Mouse (Mus musculus): ENCODE measurements around the gene Zfp1. TPM values are rescaled to one million over a fixed set of nuclear protein-coding genes. Genes with fewer than 3 reads are reported as not detected.

The Zfp1 gene
- total RNA-seq, 2 experiments from 2014 or later = 8.6 to 9.4 TPM

DNA sequence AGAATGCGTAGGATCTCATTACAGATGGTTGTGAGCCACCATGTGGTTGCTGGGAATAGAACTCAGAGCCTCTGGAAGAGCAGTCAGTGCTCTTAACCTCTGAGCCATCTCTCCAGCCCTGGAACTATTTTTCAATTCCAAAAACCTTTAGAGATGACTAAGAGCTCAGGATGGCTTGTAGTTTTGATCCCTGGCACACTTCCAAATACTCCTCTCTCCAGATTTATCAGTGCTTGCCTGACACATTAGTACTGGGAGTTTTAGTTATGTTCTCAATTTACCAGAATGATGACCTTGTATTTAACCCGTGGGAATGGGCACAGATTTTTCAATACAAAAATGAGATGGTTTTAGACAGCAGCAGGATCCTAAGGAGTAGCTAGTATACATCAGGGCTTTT is 23.6 kb downstream of the Zfp1 start:
- DNase-seq (ENCODE audit: low spot score) = no peak

DNA sequence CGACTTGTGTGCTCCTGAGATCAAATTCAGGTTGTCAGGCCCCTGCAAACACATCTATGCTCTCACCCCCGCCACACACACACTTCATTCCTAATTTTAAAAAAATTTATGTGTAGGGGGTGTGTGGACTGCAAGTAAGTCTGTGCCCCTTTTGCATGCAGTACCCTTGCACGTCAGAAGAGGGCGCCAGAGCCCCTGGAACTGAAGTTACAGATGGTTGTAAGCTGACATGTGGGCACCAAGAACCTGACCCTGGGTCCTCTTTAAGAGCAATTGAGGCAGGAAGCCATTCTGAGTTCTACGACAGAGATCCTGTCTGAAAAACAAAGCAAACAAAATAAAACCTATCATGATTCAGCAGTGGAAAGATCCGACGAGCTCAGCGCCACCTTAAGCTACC is 33.0 kb downstream of the Zfp1 start:
- DNase-seq (ENCODE audit: low spot score) = no peak

DNA sequence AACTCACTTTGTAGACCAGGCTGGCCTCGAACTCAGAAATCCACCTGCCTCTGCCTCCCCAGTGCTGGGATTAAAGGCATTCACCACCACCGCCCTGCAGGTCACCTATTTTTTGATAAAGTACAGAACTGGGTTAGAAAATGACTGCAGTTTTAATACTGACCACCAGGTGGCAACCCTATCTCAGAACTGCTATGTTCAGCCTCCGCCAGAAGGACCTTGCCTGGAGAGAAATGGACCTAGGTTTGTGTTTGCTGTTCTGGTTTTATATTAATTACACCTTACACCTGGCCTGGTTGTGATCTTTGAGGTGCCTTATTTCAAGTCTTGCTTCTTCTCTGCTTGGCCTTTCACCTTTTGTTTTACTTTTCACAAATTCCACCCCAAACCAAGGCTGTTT is 34.9 kb downstream of the Zfp1 start:
- DNase-seq (ENCODE audit: low spot score) = peak; percentile 77

DNA sequence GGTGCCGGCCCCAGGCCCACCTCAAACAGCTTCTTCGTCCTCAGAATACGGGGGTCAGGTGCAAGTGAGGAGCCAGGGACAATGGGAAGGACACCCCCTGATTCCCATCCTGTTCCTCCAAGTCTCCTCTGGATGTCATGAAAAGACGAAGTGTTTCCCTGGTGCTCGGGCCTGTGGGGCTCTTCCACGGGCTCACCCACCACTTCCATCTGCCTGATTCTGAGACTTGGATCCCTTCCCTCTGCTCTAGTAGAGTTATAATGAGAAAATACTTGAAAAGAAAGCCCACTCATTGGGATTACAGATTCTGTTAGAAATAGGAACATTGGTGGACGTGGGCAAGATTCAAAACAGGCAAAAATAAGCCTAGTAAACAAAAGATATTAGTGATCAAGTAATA is 35.6 kb downstream of the Zfp1 start:
- DNase-seq (ENCODE audit: low spot score) = no peak

DNA sequence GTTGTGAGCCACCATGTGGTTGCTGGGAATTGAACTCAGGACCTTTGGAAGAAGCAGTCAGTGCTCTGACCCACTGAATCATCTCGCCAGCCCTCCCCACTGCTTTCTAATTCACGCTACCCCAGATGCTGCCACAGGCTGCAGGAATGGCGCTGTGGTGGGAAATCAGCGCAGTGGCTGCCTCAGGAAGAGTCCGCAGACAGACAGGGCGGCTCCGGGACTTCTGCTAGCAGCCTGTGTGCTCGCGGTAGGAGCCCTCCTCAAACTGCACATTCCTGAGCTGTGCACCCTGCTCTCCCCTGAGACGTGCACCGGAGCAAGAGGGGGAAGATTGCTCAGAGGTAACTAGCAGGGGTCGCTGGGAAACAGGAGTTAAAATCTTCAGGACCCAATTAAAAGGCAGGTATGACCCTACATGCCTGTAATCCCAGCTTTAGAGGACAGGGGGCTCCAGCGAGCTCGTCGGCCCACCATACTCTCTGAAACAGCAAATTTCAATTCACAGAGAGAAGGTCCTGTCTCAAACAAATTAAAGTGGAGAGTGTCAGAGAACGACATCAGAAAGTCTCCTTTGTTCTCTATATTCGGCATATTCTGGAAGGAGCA is 37.3 kb downstream of the Zfp1 start:
- DNase-seq (ENCODE audit: low spot score) = no peak

DNA sequence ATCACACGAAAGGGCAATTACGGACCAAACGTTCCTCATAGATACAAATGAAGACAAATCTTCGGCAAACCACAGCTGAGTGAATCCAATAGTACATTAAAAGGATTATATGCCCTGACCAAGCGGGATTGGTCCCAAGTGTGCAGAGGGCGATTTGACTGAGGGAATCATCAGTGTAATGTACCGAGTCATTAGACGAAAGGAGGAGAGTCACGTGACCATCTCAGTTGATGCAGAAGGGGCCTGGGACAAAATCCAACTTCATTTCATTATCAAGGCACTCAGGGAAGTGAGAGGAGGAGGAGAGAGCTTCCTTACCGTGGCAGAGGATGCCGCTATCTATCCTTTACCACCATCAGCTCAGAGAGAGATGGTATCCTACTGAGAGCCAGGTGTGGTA is 38.0 kb downstream of the Zfp1 start:
- DNase-seq (ENCODE audit: low spot score) = no peak

DNA sequence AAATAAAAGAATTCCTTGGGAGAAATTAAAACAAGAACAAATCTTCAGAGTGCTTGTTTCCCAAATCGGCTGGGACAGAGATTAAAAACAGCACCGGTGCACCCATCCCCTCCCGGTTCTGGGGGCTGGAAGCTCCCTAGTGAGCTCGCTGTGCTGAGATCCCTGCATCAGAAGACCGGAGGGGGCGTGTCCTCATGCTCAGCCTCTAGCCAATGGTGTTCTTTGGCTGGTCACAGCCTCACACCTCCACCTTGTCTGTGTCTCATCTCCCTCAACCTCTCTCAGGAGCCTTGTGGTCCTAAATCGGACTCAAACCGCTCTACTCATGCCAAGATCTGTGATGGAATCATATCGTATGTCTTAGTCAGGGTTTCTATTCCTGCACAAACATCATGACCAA is 39.3 kb downstream of the Zfp1 start:
- no peak for DNase-seq (ENCODE audit: low spot score)

DNA sequence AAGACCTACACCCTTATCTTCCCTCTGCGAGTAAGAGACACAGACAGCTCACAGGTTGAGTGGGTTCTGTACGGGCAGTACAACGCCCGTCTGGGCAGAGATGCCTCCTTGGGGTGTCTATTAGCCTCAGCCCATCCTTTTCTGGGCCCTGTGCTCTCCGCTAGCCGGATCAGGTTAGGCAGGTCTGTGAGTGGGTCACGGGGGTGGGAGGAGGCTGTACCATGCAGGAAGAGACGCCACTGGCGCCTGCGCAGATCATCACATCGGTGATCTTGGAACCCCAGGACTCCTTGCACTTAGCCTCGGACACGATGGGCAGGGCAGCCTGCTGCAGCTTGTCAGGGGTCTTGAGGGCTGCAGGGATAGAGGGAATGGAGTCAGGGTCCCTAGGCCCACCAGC is 43.7 kb downstream of the Zfp1 start:
- DNase-seq (ENCODE audit: low spot score) = no peak

DNA sequence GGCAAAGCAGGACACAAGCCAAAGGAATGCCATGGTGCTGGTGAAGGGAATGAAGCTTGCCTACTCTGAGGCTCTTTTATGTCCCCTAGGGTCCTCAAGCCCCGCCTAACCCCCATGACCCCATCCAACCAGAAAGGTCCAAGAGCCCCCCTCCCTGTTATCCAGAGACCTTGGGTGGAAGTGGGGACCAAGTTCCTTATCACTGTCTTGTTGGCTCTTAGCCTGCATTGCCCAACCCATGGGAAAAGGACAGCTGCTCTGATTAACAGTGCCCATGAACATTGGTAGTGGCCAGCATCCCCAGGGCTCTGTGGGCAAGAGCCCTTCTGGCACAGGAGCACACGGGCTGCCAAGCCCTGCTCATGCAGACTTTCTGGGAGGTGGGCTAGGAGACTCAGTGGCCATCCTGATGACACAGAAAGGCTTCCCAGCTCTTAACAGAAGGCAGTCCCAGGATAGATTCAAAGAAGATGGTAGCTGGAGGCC is 47.8 kb downstream of the Zfp1 start, which contains the start of gene Ctrb1:
TSS of gene Ctrb1 (minus strand) at position 51 of the 486 bp plus-strand sequence.
- no peak for DNase-seq (ENCODE audit: low spot score)

DNA sequence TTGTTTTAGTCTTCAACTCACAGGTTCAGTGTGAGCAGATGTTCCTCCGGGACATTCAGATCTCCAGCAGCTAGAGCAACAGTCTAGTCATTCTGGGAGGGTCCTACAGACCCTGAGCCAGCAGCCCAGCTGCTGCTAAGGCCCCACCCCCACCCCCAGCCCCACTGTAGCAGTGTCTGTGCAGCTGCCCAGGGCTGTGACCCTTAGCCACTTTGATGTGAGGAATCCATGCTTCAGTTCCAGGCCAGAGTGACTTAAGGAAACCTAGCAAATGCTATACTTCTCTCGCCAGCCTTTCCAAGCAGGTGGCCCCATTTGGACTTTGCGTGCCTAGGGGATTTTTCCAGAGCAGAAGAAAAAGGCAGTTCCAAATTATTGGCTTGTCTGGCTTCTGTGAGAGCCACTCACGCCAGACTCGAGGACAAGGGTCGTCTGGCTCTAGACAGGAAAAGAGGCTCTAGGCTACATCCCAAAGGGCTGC is 50.1 kb downstream of the Zfp1 start:
- no peak for DNase-seq (ENCODE audit: low spot score)

DNA sequence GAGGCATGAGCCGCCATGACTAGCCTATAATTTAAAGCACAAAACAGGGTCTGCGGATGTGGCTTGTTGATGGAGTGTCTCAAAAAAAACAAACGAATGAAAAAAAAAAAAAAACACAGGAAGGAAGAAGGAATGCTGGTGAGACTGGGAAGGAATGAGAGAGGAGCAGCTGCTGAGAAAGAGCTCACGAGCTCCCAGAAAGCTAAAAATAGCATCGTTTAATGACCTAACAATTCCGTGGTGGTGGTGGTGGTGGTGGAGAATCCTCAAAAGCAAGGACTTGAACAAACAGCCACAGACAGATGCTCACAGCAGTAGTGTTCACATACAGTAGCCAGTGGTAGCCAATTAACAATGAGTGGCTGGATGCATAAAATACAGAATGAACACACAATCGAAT is 52.2 kb downstream of the Zfp1 start:
- DNase-seq (ENCODE audit: low spot score) = no peak

DNA sequence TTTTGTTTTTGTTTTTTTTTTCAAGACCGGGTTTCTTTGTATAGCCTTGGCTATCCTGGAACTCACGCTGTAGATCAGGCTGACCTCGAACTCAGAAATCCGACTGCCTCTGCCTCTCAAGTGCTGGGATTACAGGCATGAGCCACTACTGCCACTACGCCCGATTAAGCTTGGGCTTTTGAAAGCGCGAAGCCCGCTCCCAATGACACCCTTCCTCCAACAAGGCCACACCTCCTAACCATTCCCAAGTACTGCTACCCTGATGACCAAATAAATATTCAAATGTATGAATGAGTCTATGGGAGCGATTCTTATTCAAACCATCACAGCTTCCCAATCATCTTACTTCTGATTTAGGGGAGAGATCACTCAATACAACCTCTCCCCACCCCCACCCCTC is 54.5 kb downstream of the Zfp1 start:
- no peak for DNase-seq (ENCODE audit: low spot score)

DNA sequence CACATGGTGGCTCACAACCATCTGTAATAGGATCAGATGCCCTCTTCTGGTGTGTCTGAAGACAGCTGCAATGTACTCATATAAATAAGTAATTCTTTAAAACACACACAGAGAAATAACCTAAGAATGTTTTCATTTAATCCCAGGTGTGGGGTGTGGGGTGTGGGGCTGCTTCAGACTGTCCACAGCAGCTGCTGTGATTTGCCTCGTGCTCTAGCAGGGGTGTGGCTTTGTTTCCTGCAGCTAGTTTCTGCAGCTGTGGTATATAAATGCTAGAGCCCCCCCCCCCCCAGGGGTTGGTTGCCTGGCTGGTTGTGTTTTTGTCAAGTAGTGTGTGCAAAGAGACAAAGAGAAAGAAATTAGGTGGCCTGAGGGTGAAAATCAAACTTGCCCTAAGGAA is 55.8 kb downstream of the Zfp1 start:
- DNase-seq (ENCODE audit: low spot score) = no peak

DNA sequence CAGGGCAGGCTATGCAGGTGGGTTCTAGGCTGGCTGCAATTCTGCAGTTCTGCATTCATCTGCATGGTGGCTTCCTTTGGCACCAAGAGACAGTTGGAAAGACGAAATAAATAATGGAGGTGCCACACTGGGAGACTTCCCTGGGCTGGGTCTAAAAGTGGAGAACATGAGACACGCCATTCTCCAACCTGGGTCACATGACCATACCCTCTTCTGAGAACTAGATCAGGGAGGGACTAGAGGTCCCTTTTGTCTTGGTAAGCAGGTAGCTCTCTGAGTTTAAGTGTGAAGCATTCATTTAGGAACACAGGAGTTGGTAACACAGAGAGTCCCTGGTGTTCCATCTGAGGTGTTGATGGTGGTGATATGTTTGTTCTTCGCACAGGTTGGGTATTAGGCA is 57.0 kb downstream of the Zfp1 start:
- no peak for DNase-seq (ENCODE audit: low spot score)

DNA sequence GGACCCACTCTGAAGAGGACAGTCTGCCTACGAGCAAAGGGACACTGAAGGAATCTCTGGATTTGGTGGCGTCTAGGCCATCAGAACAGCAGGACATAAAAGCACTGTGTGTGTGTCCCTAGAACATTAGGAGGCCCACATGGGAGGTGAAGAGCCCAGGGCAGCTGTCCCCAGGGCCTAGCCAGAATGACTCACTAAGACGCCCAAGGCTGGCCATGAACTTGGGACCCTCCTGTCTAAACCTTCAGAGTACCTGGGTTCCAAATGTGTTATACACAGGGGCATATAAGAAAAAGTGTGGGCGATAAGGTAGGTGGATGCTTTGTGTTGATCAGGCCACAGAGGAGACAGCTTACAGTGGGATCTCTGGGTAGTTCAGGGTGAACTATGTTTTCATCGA is 57.5 kb downstream of the Zfp1 start:
- DNase-seq (ENCODE audit: low spot score) = no peak

DNA sequence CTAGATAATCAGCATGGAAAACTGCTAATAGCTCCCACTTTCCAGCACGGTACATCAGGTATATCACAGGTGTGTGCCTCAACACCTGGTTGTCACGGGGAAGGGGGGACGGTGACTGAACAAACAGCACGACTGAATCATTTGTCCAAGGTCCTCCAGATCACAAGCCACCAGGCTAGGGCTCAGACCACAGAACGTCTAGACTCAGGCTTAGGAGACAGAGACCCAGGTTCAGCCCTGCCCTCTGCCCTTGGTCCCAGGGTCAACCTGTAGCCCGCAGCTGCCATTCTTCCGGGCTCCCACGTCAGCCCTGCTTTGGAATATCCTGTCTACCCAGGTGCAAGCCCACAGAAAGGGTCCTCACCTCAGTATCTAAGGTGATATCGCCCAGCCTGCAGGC is 58.2 kb downstream of the Zfp1 start:
- no peak for DNase-seq (ENCODE audit: low spot score)

DNA sequence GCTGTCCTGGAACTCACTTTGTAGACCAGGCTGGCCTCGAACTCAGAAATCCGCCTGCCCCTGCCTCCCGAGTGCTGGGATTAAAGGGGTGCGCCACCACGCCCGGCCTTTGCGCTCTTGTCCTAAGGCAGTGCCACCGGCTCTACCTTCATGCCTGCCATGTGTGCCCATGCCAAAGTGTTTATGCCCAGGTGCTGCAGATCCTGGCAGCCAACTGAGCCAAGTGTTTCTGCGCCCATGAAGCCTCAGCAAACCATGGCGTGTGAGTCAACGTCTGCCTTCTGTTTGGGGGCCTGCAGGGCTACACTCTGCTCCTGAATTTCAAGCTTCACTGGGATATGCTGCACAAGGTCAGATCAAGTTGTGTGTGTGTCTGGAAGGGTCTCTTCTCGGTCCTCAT is 61.4 kb downstream of the Zfp1 start:
- no peak for DNase-seq (ENCODE audit: low spot score)

DNA sequence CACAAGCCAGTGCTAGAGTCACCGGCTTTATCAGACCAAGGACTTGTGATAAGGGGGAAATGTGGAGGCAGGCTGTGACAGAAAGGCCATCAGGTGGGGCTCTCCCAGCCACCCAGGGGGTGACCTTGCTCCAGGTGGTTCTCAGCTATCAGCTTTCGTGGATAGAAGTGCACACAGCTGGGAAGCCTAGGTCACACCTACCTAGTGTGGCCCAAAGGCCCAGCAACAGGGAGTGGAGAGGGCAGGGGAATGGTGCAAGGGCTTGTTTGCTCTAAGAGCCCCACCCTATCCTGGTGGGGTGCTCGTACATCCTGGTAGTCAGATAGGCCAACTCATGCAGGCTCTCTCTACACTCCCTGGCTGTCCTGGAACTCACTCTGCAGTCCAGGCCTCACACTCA is 62.0 kb downstream of the Zfp1 start:
- DNase-seq (ENCODE audit: low spot score) = no peak

DNA sequence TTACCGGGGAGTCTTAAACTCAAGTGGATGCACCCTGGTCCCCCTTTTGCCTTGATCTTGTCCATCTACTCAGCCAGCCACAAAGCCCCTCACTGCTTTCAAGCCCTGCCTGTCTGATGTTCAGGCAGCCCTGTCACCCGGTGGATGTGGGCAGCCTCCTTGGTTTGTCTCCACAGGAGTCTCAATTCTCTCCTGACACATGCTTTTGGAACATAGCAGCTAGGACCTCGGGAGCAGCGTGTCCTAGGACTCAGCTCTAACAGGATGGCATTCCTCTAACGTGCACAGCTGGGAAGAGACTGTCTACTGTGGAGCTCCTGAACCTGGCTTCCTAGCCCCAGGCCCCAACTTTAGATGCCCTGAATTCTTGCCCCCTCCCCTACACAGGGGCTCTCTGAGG is 62.5 kb downstream of the Zfp1 start:
- no peak for DNase-seq (ENCODE audit: low spot score)

DNA sequence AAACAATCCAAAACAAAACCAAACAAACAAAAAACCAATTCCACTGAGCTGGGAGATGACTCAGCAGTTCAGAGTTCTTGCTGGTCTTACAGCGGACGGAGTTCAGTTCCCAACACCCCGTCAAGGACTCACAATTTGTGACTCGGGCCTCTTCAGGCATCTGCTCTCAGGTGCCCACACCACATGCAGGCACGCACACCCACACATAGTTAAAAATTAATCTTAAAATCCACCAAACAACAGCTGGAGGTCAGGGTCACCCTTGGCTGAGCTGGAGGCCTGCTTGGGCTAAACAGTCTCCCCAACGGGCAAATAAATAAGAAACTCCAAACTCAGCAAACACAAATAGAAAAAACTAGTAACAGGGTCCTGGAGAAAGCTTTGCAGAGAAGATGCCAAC is 65.1 kb downstream of the Zfp1 start:
- DNase-seq (ENCODE audit: low spot score) = no peak

DNA sequence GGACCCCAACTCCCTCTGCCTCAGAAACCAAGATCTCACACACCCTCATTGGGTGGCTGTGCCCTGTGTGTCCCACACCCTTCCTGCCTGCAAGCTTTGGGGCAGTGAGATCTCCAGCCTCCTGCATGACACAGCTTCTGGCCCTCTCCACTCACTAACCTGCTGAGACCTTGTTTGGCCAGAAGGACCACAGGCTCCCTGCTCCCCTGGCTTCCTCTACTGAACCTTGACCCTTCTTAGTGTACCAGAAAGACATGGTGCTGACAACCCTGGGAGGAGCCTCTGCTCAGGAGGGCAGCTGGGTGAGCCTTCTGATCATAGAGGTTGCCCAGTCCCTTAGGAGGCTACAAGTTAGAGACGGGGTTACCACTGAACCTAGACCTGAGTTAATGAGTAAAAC is 66.0 kb downstream of the Zfp1 start:
- no peak for DNase-seq (ENCODE audit: low spot score)

DNA sequence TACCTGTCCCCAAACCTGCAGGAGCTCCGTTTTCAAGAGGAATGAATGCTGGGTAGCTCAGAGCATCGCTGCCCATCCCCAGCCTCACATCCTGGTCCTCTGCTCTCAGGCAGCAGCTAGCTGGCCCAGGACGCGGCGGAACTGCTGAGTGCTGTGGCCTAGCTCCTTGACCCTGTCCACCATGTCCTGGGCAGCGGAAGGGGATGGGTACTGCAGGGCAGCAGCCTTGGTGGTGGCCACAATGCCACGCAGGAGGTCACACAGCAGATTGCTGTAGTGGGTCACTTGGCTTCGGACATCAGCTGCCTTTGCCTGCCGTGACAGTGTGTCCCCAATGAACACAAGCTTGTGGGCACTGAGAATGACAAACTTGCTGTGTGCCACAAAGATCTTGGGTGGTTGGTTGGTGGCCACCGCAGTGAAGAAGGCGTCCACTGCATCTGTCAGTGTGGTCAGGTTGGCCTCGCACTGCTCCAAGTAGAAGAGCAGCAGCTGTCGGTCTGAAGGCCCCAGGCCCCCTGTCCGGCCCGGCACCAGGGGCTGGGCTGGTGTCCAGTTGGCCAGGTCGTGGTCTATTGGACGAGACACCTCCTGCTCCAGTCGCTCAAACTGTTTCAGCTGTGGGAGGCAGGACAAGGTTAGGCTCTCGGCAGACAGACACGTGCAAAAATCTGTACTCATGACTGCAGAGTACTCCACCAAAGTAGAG is 67.7 kb downstream of the Zfp1 start:
- no peak for DNase-seq (ENCODE audit: low spot score)

DNA sequence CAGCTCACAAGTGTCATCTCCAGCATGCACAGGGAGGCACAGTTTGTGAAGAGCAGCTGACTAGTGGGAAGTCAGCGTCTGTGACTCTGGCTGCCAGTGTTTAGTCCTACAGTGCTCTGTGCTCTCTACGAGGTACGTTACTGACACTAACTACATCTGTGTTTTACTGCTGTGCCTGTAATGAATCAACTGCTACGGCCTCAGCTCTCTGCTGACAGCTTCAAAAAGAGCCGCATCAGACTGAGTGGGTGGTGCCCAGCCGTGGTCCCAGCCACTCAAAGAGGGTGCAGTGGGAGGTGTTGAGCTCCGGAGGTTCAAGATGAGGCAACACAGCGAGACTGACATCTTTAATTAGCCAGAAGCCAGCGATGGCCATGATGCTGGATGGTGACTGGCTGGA is 68.9 kb downstream of the Zfp1 start:
- no peak for DNase-seq (ENCODE audit: low spot score)

Measured in gastrocnemius, adult 18-20 months (tissue).